Mouse (Mus musculus) neural tube, embryonic 11.5 days (tissue): Measurements from ENCODE around the gene Gm11559. TPM values are rescaled to one million over a fixed set of nuclear protein-coding genes. Genes with fewer than 3 reads are reported as not detected.
"Not testable (repeated sequence)": the region's sequence is repeated elsewhere in the genome, so short reads cannot be mapped to it uniquely, and the experiment has no call there.

Experiments used
- ATAC-seq: fragments of 200-750 bp; cut with Nextera tagmentation; 2 replicates; pipeline ENCODE4 v1.8.0; 2017; ENCODE audit warnings: moderate number of reproducible peaks, mild to moderate bottlenecking, moderate TSS enrichment, moderate library complexity; ENCODE audit not compliant: insufficient read depth, low FRiP score, low TSS enrichment
- DNase-seq: peaks from one replicate; pipeline ENCODE4 v3.0.0-alpha.2; 2015; ENCODE audit warnings: low spot score
- H3K27ac ChIP-seq: fragments of 300-500 bp; sonication (generic); 2 replicates; pipeline ENCODE4 v1.5.1; 2014; ENCODE audit warnings: low read depth, mild to moderate bottlenecking, low read length
- H3K27me3 ChIP-seq: fragments of 300-500 bp; sonication (generic); 2 replicates; pipeline ENCODE4 v1.6.1; 2014; ENCODE audit warnings: mild to moderate bottlenecking, low read length, mixed read lengths; ENCODE audit not compliant: control insufficient read depth, insufficient read depth
- H3K36me3 ChIP-seq: fragments of 300-500 bp; sonication (generic); 2 replicates; pipeline ENCODE4 v1.6.1; 2014; ENCODE audit warnings: mild to moderate bottlenecking, low read length, moderate library complexity, mixed read lengths; ENCODE audit not compliant: control insufficient read depth, insufficient read depth
- H3K4me1 ChIP-seq: fragments of 300-500 bp; sonication (generic); 2 replicates; pipeline ENCODE4 v1.6.1; 2014; ENCODE audit warnings: low read length, mixed read lengths; ENCODE audit not compliant: control insufficient read depth, insufficient read depth
- H3K4me2 ChIP-seq: fragments of 300-500 bp; sonication (generic); 2 replicates; pipeline ENCODE4 v1.6.1; 2014; ENCODE audit warnings: low read depth, mild to moderate bottlenecking, moderate library complexity
- H3K4me3 ChIP-seq: fragments of 300-500 bp; sonication (generic); 2 replicates; pipeline ENCODE4 v1.5.1; 2014; ENCODE audit warnings: low read depth, low read length
- H3K9ac ChIP-seq: fragments of 300-500 bp; sonication (generic); 2 replicates; pipeline ENCODE4 v1.6.1; 2014; ENCODE audit warnings: mild to moderate bottlenecking, low read length
- H3K9me3 ChIP-seq: fragments of 300-500 bp; sonication (generic); 2 replicates; pipeline ENCODE4 v1.6.1; 2016; ENCODE audit warnings: low read length; ENCODE audit not compliant: control insufficient read depth
- WGBS: fragments of 180-500 bp; shearing (Covaris S2); extraction: QIAGEN DNeasy Blood & Tissue Kit; methylation state at CpG from one replicate; pipeline ENCODE4 v1.1.7; 2014; 5-methylcytosine and 5-hydroxymethylcytosine counted together
- polyA plus RNA-seq: library from polyadenylated mRNA; unstranded; fragments of >200 nt; fragmentation: Nextera tagmentation; extraction: Ambion mirVana; gene quantifications from 2 replicates; pipeline ENCODE4 v1.2.1, GENCODE M21; 2014

Gm11559 gene
- polyA plus RNA-seq, 1 experiment from 2014 or later: not detected

- not testable (repeated sequence) for H3K27ac ChIP-seq, H3K4me1 ChIP-seq, DNase-seq, H3K4me3 ChIP-seq, ATAC-seq, H3K36me3 ChIP-seq, H3K9ac ChIP-seq, H3K4me2 ChIP-seq, H3K27me3 ChIP-seq, H3K9me3 ChIP-seq
- 78% methylated on average over 1 of the region's 1 CpGs for WGBS
Measured at GRCm38 (mm10) chr11:99873089-99873488, 8.8 kb downstream of the Gm11559 start, which contains the start of gene Krtap9-1. Gene Krtap9-1, plus strand, starts transcription at chr11:99873389.

GRCm38 (mm10) chr11:99878887-99879286 lies 14.6 kb downstream of the Gm11559 start, which contains the start of gene Gm11567:
Gene Gm11567, plus strand, starts transcription at chr11:99879187.
- not testable (repeated sequence) for H3K4me1 ChIP-seq
- 59% methylated on average over 1 of the region's 1 CpGs for WGBS

GRCm38 (mm10) chr11:99907620-99908019 lies 43.3 kb downstream of the Gm11559 start, which contains the start of gene Krtap31-1:
Gene Krtap31-1, plus strand, starts transcription at chr11:99907920.
- H3K9me3 ChIP-seq: no peaks in the 10 kb centered on the region
- H3K4me3 ChIP-seq: no peak within 1 kb of the TSS
- H3K27me3 ChIP-seq: no peaks in the 10 kb centered on the region
- no peaks in the 10 kb centered on the region for H3K4me1 ChIP-seq
- H3K36me3 ChIP-seq: no peaks in the 10 kb centered on the region
- H3K27ac ChIP-seq: no peak within 1 kb of the TSS
- ATAC-seq: no peak
- no peak within 1 kb of the TSS for H3K9ac ChIP-seq
- WGBS: 90% methylated on average over 2 of the region's 2 CpGs
- no peak for DNase-seq
- H3K4me2 ChIP-seq: no peak within 1 kb of the TSS

More at GRCm38 (mm10) chr11:99878887-99879286, 14.6 kb downstream of the Gm11559 start, which contains the start of gene Gm11567:
- not testable (repeated sequence) for H3K4me3 ChIP-seq, ATAC-seq, H3K36me3 ChIP-seq, H3K4me2 ChIP-seq, H3K9me3 ChIP-seq, H3K9ac ChIP-seq, H3K27ac ChIP-seq, DNase-seq, H3K27me3 ChIP-seq

GRCm38 (mm10) chr11:99914451-99914850 lies 50.2 kb downstream of the Gm11559 start, which contains the start of gene Gm11565:
Gene Gm11565, plus strand, starts transcription at chr11:99914751.
- Histone ChIP-seq H3K27me3 (no peaks in the 10 kb centered on the region), H3K9ac (no peak within 1 kb of the TSS), H3K9me3 (no peaks in the 10 kb centered on the region), H3K27ac (no peak within 1 kb of the TSS), H3K4me2 (no peak within 1 kb of the TSS), H3K36me3 (no peaks in the 10 kb centered on the region), H3K4me3 (no peak within 1 kb of the TSS), H3K4me1 (no peaks in the 10 kb centered on the region)
- no peak for ATAC-seq
- DNase-seq: no peak
- WGBS: 95% methylated on average over 3 of the region's 3 CpGs

Other genes starting within 250 kb of the Gm11559 start
- gene Krtap2-4, start 249.6 kb upstream of the Gm11559 start, polyA plus RNA-seq: not detected in 2 replicates
- not detected in 2 replicates for gene Gm11562, start 244.0 kb upstream of the Gm11559 start, polyA plus RNA-seq
- not detected in 2 replicates for gene Krtap4-1, start 236.2 kb upstream of the Gm11559 start, polyA plus RNA-seq
- not detected in 2 replicates for gene Krtap4-2, start 229.4 kb upstream of the Gm11559 start, polyA plus RNA-seq
- not detected in 2 replicates for gene Krtap4-7, start 220.4 kb upstream of the Gm11559 start, polyA plus RNA-seq
- not detected in 2 replicates for gene Gm11555, start 214.2 kb upstream of the Gm11559 start, polyA plus RNA-seq
- gene Gm11563, start 205.5 kb upstream of the Gm11559 start, polyA plus RNA-seq: not detected in 2 replicates
- not detected in 2 replicates for gene Krtap4-6, start 198.5 kb upstream of the Gm11559 start, polyA plus RNA-seq
- gene Gm14190, start 173.7 kb upstream of the Gm11559 start, polyA plus RNA-seq: not detected in 2 replicates
- gene Gm14180, start 130.2 kb upstream of the Gm11559 start, polyA plus RNA-seq: not detected in 2 replicates
- gene Gm11595, start 91.6 kb upstream of the Gm11559 start, polyA plus RNA-seq: not detected in 2 replicates
- not detected in 2 replicates for gene Krtap4-8, start 83.8 kb upstream of the Gm11559 start, polyA plus RNA-seq
- gene Krtap4-9, start 79.3 kb upstream of the Gm11559 start, polyA plus RNA-seq: not detected in 2 replicates
- gene Gm11596, start 71.0 kb upstream of the Gm11559 start, polyA plus RNA-seq: not detected in 2 replicates
- not detected in 2 replicates for gene Gm11569, start 65.5 kb upstream of the Gm11559 start, polyA plus RNA-seq
- not detected in 2 replicates for gene Gm11554, start 60.0 kb upstream of the Gm11559 start, polyA plus RNA-seq
- gene Krtap4-13, start 54.6 kb upstream of the Gm11559 start, polyA plus RNA-seq: not detected in 2 replicates
- gene Gm11564, start 48.8 kb upstream of the Gm11559 start, polyA plus RNA-seq: not detected in 2 replicates
- gene 2300003K06Rik, start 26.4 kb upstream of the Gm11559 start, polyA plus RNA-seq: not detected in 2 replicates
- gene Krtap4-16, start 12.9 kb upstream of the Gm11559 start, polyA plus RNA-seq: not detected in 2 replicates
- not detected in 2 replicates for gene Gm11568, start 6.6 kb upstream of the Gm11559 start, polyA plus RNA-seq
- gene Krtap9-1, start 8.9 kb downstream of the Gm11559 start, polyA plus RNA-seq: not detected in 2 replicates
- 0.23 TPM in 1 of 2 replicates, not detected in the other for gene Gm11567, start 14.7 kb downstream of the Gm11559 start, polyA plus RNA-seq
- gene Krtap31-1, start 43.4 kb downstream of the Gm11559 start, polyA plus RNA-seq: not detected in 2 replicates
- not detected in 2 replicates for gene Gm11565, start 50.3 kb downstream of the Gm11559 start, polyA plus RNA-seq
- gene Krtap31-2, start 71.8 kb downstream of the Gm11559 start, polyA plus RNA-seq: not detected in 2 replicates
- not detected in 2 replicates for gene Krtap9-5, start 84.0 kb downstream of the Gm11559 start, polyA plus RNA-seq
- not detected in 2 replicates for gene Krtap29-1, start 114.6 kb downstream of the Gm11559 start, polyA plus RNA-seq
- 0.20 TPM in 1 of 2 replicates, not detected in the other for gene Krtap16-1, start 122.1 kb downstream of the Gm11559 start, polyA plus RNA-seq
- gene Krtap17-1, start 129.5 kb downstream of the Gm11559 start, polyA plus RNA-seq: not detected in 2 replicates
- not detected in 2 replicates for gene Krt33a, start 151.7 kb downstream of the Gm11559 start, polyA plus RNA-seq
- gene Krt33b, start 165.4 kb downstream of the Gm11559 start, polyA plus RNA-seq: not detected in 2 replicates
- not detected in 2 replicates for gene Krt34, start 177.1 kb downstream of the Gm11559 start, polyA plus RNA-seq
- not detected in 2 replicates for gene Krt31, start 186.1 kb downstream of the Gm11559 start, polyA plus RNA-seq
- gene Krt32, start 223.8 kb downstream of the Gm11559 start, polyA plus RNA-seq: not detected in 2 replicates
- not detected in 2 replicates for gene Krt35, start 231.8 kb downstream of the Gm11559 start, polyA plus RNA-seq
- not detected in 2 replicates for gene Krt36, start 241.2 kb downstream of the Gm11559 start, polyA plus RNA-seq